Mouse (Mus musculus): ENCODE data around the gene Nrxn1.

DNA sequence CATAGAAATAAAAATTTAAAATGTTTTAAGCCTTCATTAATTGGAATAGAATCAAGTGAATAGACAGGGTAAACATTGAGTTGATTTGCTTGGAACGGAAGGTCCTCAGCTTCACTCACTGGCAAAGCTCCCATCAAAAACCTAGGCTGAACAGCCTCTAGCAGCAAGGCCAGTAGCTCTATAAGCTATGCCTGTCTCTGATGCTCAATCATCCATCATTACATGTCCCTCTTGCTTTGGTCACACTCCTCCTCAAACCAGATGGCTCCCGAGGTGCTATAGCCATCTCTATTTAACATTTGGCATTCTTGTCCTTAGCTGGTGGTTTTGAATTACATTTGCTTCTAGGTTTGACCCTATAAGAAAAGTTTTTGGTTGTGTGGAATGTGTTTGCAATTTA, 657.5 kb downstream of the Nrxn1 start:
- TF ChIP-seq POLR2A (IDR thresholded peaks at IDR 0.05; ENCODE audit: extremely low read depth, insufficient read depth, low read length) (no peak), CTCF (IDR thresholded peaks at IDR 0.05; ENCODE audit: low read depth, low read length) (no peak)
